Mouse (Mus musculus): Measurements from ENCODE around the gene Arhgap32. TPM values are rescaled to one million over a fixed set of nuclear protein-coding genes. Genes with fewer than 3 reads are reported as not detected.

Gene Arhgap32
- total and polyA plus RNA-seq, 2 experiments from 2014 or later, result 12.9 to 40.9 TPM

DNA sequence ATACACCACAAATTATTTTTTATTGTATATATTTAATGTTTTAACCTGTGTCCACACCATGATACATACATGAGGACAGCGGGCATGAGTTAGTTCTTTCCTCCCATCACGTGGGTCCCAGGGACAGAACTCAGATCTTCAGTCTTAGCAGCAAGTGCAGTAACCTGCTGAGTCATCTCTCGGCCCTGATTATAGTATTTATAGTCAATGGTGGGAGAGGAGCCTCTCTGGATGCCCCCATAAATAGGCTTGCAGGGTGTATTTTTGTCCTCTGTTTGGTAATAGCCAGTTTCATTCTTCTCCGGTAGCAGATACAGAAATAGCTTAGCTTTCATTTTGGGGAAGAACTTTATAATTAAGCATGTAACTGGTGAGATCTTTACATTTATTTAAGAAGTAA is 103.5 kb downstream of the Arhgap32 start:
- DNase-seq (no peak), ATAC-seq (no peak)
- WGBS, result 75% methylated on average over 4 of the region's 4 CpGs
- Histone ChIP-seq H3K4me1 (ENCODE audit: insufficient read depth) (peaks cover 4% of the 10 kb centered on the region; the same call in 1 of the 2 replicates), H3K9me3 (ENCODE audit: low read length) (no peaks in the 10 kb centered on the region), H3K9ac (no peak overlapping the region), H3K36me3 (ENCODE audit: insufficient read depth) (no peaks in the 10 kb centered on the region), H3K4me3 (ENCODE audit: low read depth, low read length) (no peak overlapping the region), H3K27ac (ENCODE audit: low read depth, low read length) (no peak overlapping the region), H3K27me3 (ENCODE audit: insufficient read depth, low read length) (no peaks in the 10 kb centered on the region), H3K4me2 (ENCODE audit: low read depth) (no peak overlapping the region)
- no peak for TF ChIP-seq CTCF (IDR thresholded peaks at IDR 0.05; ENCODE audit: low read depth)

- Histone ChIP-seq H3K4me3 (ENCODE audit: low read depth, low read length) (no peak overlapping the region), H3K27ac (ENCODE audit: low read depth, low read length) (no peak overlapping the region), H3K4me1 (ENCODE audit: insufficient read depth) (peaks cover 4% of the 10 kb centered on the region; the same call in 1 of the 2 replicates), H3K9ac (no peak overlapping the region), H3K4me2 (ENCODE audit: low read depth) (no peak overlapping the region), H3K27me3 (ENCODE audit: insufficient read depth, low read length) (no peaks in the 10 kb centered on the region), H3K9me3 (ENCODE audit: low read length) (no peaks in the 10 kb centered on the region), H3K36me3 (ENCODE audit: insufficient read depth) (no peaks in the 10 kb centered on the region)
- WGBS, result 64% methylated on average over 4 of the region's 4 CpGs
- no peak for ATAC-seq
- DNase-seq, result no peak
- TF ChIP-seq CTCF (IDR thresholded peaks at IDR 0.05; ENCODE audit: low read depth), result no peak
Observed at GRCm38 (mm10) chr9:32222184-32222583, 106.2 kb downstream of the Arhgap32 start.

DNA sequence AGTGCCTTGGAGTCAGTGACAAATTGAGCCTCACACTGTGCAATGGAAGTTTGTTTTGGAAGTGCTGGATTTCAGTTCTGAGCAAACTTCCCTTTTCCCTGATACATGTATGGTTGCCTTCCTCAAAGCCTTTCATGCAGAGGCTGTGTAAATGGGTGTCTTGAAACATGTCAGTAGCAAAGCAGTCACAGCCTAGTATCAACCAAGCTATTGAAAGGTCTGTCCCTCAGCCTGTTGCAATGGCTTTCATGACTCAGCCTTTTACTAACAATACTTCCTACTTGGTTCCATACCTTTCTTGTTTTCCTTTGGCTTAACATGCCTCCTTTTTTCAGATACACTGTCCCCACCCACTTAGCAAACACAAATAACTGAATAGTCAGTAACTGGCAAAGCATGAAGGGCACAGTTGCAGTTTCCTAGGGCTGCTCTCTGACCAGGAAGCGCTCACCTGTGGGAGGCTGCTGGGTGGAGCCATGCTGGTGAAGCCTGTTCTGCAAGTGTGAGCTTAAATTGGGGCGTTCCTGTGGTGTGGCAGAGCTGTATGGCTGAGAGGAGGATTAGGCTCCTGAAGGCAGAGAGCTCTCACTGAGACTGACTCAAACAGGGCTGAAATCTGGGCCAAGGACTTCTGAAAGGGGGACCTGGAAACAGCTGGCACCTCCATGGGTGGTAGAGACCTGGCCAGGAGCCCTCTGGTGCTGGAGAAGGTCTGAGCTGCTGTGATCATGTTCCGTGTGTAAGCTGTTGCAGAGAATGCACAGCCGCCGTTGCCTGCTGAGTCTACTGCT is 108.0 kb downstream of the Arhgap32 start:
- no peaks in the 10 kb centered on the region for H3K27me3 ChIP-seq (ENCODE audit: insufficient read depth, low read length)
- H3K9me3 ChIP-seq (ENCODE audit: low read length), result no peaks in the 10 kb centered on the region
- ATAC-seq (no peak), DNase-seq (no peak)
- no peak for TF ChIP-seq CTCF (IDR thresholded peaks at IDR 0.05; ENCODE audit: low read depth)
- H3K4me1 ChIP-seq (ENCODE audit: insufficient read depth), result peaks cover 4% of the 10 kb centered on the region; the same call in 1 of the 2 replicates
- no peak overlapping the region for H3K4me3 ChIP-seq (ENCODE audit: low read depth, low read length)
- H3K4me2 ChIP-seq (ENCODE audit: low read depth), result no peak overlapping the region
- H3K36me3 ChIP-seq (ENCODE audit: insufficient read depth), result no peaks in the 10 kb centered on the region
- no peak overlapping the region for H3K9ac ChIP-seq
- WGBS, result 33% methylated on average over 5 of the region's 5 CpGs
- H3K27ac ChIP-seq (ENCODE audit: low read depth, low read length), result no peak overlapping the region; the same call in 1 of the 2 replicates

DNA sequence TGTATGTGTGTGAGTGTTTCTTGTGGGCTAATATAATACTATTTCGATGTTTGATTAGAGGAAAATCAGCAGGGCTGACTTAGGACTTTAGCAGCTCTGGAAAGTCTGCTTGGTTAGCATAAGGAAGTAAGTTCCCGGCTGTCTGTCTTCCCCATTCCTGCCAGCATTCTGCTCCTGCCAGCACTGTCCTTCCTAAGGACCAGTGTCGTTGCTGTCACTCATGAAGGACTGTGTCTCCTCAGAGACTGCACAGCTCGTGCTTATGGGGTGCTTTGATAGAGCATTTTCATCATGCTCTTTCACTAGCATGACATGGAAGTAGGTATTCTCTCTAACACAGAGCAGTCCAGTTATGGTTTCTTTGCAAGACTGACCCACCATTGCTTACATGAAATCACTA is 109.0 kb downstream of the Arhgap32 start:
- no peak overlapping the region for H3K4me3 ChIP-seq (ENCODE audit: low read depth, low read length)
- no peak for ATAC-seq
- H3K27me3 ChIP-seq (ENCODE audit: insufficient read depth, low read length), result no peaks in the 10 kb centered on the region
- H3K27ac ChIP-seq (ENCODE audit: low read depth, low read length), result no peak overlapping the region
- H3K9ac ChIP-seq, result no peak overlapping the region
- no peak for TF ChIP-seq CTCF (IDR thresholded peaks at IDR 0.05; ENCODE audit: low read depth)
- H3K4me2 ChIP-seq (ENCODE audit: low read depth), result no peak overlapping the region
- no peaks in the 10 kb centered on the region for H3K9me3 ChIP-seq (ENCODE audit: low read length)
- H3K4me1 ChIP-seq (ENCODE audit: insufficient read depth), result peaks cover 4% of the 10 kb centered on the region; the same call in 1 of the 2 replicates
- no peaks in the 10 kb centered on the region for H3K36me3 ChIP-seq (ENCODE audit: insufficient read depth)
- WGBS, result 61% methylated on average over 4 of the region's 4 CpGs
- DNase-seq, result no peak

- Histone ChIP-seq H3K4me2 (ENCODE audit: low read depth) (no peak overlapping the region), H3K27ac (ENCODE audit: low read depth, low read length) (no peak overlapping the region), H3K4me1 (ENCODE audit: insufficient read depth) (peaks cover 4% of the 10 kb centered on the region; the same call in 1 of the 2 replicates), H3K4me3 (ENCODE audit: low read depth, low read length) (no peak overlapping the region), H3K36me3 (ENCODE audit: insufficient read depth) (no peaks in the 10 kb centered on the region), H3K9ac (no peak overlapping the region), H3K9me3 (ENCODE audit: low read length) (no peaks in the 10 kb centered on the region), H3K27me3 (ENCODE audit: insufficient read depth, low read length) (no peaks in the 10 kb centered on the region)
- ATAC-seq (no peak), DNase-seq (no peak)
- no peak for TF ChIP-seq CTCF (IDR thresholded peaks at IDR 0.05; ENCODE audit: low read depth)
- WGBS, result 83% methylated on average over 1 of the region's 1 CpGs
Observed at GRCm38 (mm10) chr9:32225584-32225983, 109.6 kb downstream of the Arhgap32 start.

- ATAC-seq (no peak), DNase-seq (no peak)
- H3K9me3 ChIP-seq (ENCODE audit: low read length), result no peaks in the 10 kb centered on the region
- no peaks in the 10 kb centered on the region for H3K27me3 ChIP-seq (ENCODE audit: insufficient read depth, low read length)
- no peak for TF ChIP-seq CTCF (IDR thresholded peaks at IDR 0.05; ENCODE audit: low read depth)
- H3K9ac ChIP-seq, result no peak overlapping the region
- H3K4me1 ChIP-seq (ENCODE audit: insufficient read depth), result peaks cover 4% of the 10 kb centered on the region; the same call in 1 of the 2 replicates
- 87% methylated on average over 2 of the region's 2 CpGs for WGBS
- H3K27ac ChIP-seq (ENCODE audit: low read depth, low read length), result no peak overlapping the region
- no peaks in the 10 kb centered on the region for H3K36me3 ChIP-seq (ENCODE audit: insufficient read depth)
- no peak overlapping the region for H3K4me3 ChIP-seq (ENCODE audit: low read depth, low read length)
- H3K4me2 ChIP-seq (ENCODE audit: low read depth), result no peak overlapping the region
Observed at GRCm38 (mm10) chr9:32227034-32227433, 111.1 kb downstream of the Arhgap32 start.

DNA sequence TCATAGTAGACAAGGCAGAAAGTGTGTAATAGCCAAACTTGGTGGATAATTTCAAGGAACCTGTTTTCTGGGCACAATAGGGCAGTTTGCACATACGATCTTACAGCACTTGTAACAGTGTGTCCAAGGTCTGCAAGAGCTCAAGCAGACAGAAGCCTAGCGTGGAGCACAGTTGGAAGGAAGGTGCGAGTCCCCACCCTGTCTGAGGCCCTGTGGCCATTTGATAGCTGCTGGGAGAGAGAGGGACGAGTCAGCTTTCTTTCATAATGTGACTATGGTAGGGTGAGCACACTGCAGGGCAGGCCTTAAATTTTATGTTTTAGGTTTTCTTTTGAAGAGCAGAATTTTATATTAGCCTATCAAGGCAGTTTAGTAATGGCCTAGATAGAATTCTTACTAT is 117.7 kb downstream of the Arhgap32 start:
- H3K9me3 ChIP-seq (ENCODE audit: low read length), result no peaks in the 10 kb centered on the region
- H3K36me3 ChIP-seq (ENCODE audit: insufficient read depth), result no peaks in the 10 kb centered on the region
- H3K9ac ChIP-seq, result no peak overlapping the region
- TF ChIP-seq CTCF (IDR thresholded peaks at IDR 0.05; ENCODE audit: low read depth), result no peak
- no peak overlapping the region for H3K4me3 ChIP-seq (ENCODE audit: low read depth, low read length)
- no peak overlapping the region for H3K4me2 ChIP-seq (ENCODE audit: low read depth)
- no peaks in the 10 kb centered on the region for H3K27me3 ChIP-seq (ENCODE audit: insufficient read depth, low read length)
- H3K27ac ChIP-seq (ENCODE audit: low read depth, low read length), result no peak overlapping the region
- no peaks in the 10 kb centered on the region for H3K4me1 ChIP-seq (ENCODE audit: insufficient read depth)
- ATAC-seq (no peak), DNase-seq (no peak)
- whole genome bisulfite sequencing, result 88% methylated on average over 4 of the region's 4 CpGs

Measured in forebrain, postnatal 0 days (tissue).